Mouse (Mus musculus): ENCODE results near the gene Spock1. TPM values are rescaled to one million over a fixed set of nuclear protein-coding genes. Genes with fewer than 3 reads are reported as not detected.

Gene Spock1
- total and polyA plus RNA-seq, 3 experiments, result not detected

- Histone ChIP-seq H3K4me1 (ENCODE audit: control insufficient read depth in 1 of 2, insufficient read depth in 2 of 2) (no peaks in the 10 kb centered on the region), H3K36me3 (replicated peaks in 1 of 2; ENCODE audit: control insufficient read depth in 1 of 2, insufficient read depth in 1 of 2, low read length in 1 of 2) (no peaks in the 10 kb centered on the region)
- DNase-seq (ENCODE audit: extremely low read depth), result no peak
Observed at GRCm38 (mm10) chr13:57672762-57673161, 235.4 kb downstream of the Spock1 start.

DNA sequence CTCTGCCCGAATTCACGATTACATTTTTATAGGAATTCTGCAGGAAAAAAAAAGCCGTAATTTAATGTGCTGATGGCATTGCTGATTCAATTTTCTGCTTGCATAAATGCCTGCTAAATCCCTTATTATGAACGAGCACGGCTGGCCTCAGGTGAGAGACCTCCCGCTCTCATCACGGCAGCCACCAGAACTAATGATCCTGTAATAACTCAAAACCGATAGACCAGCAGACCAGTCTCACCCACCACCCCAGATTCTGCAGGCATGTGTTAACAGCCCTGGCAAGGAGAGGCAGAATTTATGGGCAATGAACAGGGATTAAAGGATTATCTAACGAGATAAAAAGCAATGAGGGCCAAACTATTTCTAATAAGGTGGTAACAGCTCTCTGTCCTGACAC is 236.2 kb downstream of the Spock1 start:
- DNase-seq (ENCODE audit: extremely low read depth), result no peak
- dilution Hi-C loops (cut with MboI; ENCODE audit: extremely low pct_ligation_motif_present, extremely low pct_unique_long_range_greater_than_20kb, low sequenced_read_pairs), result no loop called here
- H3K4me2 ChIP-seq (ENCODE audit: insufficient read depth, low read depth, poor library complexity, severe bottlenecking), result no peak overlapping the region
- TF ChIP-seq MXI1 (IDR thresholded peaks at IDR 0.05; ENCODE audit: low read depth, low read length) (no peak), POLR2A (IDR thresholded peaks at IDR 0.05; ENCODE audit: low read depth, low read length) (no peak), CHD1 (IDR thresholded peaks at IDR 0.05; ENCODE audit: low read depth, low read length) (no peak), USF2 (conservative IDR thresholded peaks at IDR 0.05; ENCODE audit: low read depth, low read length) (no peak), ETS1 (conservative IDR thresholded peaks at IDR 0.05; ENCODE audit: low read depth, low read length) (no peak), NELFE (IDR thresholded peaks at IDR 0.05; ENCODE audit: low read depth, low read length) (no peak), JUN (IDR thresholded peaks at IDR 0.05; ENCODE audit: insufficient read depth, low read depth, low read length) (no peak), KAT2A (IDR thresholded peaks at IDR 0.05; ENCODE audit: insufficient replicate concordance, low read length) (no peak), ZNF384 (IDR thresholded peaks at IDR 0.05; ENCODE audit: low read depth, low read length) (no peak), TBP (conservative IDR thresholded peaks at IDR 0.05; ENCODE audit: low read depth, low read length) (no peak), CHD2 (IDR thresholded peaks at IDR 0.05; ENCODE audit: low read length) (no peak), MYC (IDR thresholded peaks at IDR 0.05; ENCODE audit: low read depth, low read length) (no peak), MAFK (IDR thresholded peaks at IDR 0.05; ENCODE audit: insufficient replicate concordance, low read length) (no peak), MAZ (IDR thresholded peaks at IDR 0.05; ENCODE audit: low read depth, low read length) (no peak), ZC3H11A (IDR thresholded peaks at IDR 0.05; ENCODE audit: low read depth, low read length) (no peak), USF1 (IDR thresholded peaks at IDR 0.05; ENCODE audit: low read depth, low read length) (no peak), CTCF (conservative IDR thresholded peaks at IDR 0.05 in 1 of 2, IDR thresholded peaks at IDR 0.05 in 1 of 2; ENCODE audit: low read depth in 2 of 2, low read length in 2 of 2) (no peak), MEF2A (IDR thresholded peaks at IDR 0.05; ENCODE audit: borderline replicate concordance, low read depth, low read length) (no peak)
- H3K4me1 ChIP-seq (ENCODE audit: control insufficient read depth in 1 of 2, insufficient read depth in 2 of 2), result no peaks in the 10 kb centered on the region
- H3K9ac ChIP-seq (ENCODE audit: insufficient read depth, low read depth), result no peak overlapping the region
- H3K27ac ChIP-seq (ENCODE audit: insufficient read depth, low read depth), result no peak overlapping the region
- no peak overlapping the region for H3K4me3 ChIP-seq (replicated peaks in 1 of 3; ENCODE audit: low read depth in 2 of 3, low read length in 2 of 3, poor library complexity in 1 of 3)
- H3K27me3 ChIP-seq (replicated peaks), result no peaks in the 10 kb centered on the region
- in situ Hi-C loops (cut with MboI; ENCODE audit: low pct_ligation_motif_present, low pct_unique_long_range_greater_than_20kb, low sequenced_read_pairs), result no loop called here
- H3K36me3 ChIP-seq (replicated peaks in 1 of 2; ENCODE audit: control insufficient read depth in 1 of 2, insufficient read depth in 1 of 2, low read length in 1 of 2), result no peaks in the 10 kb centered on the region
- H3K9me3 ChIP-seq (replicated peaks; ENCODE audit: low read length), result peaks cover 72% of the 10 kb centered on the region
- no peaks in the 10 kb centered on the region for H3K79me2 ChIP-seq (replicated peaks; ENCODE audit: control insufficient read depth, extremely low read depth, insufficient read depth, poor library complexity, severe bottlenecking)

More at GRCm38 (mm10) chr13:57672762-57673161, 235.4 kb downstream of the Spock1 start:
- H3K9ac ChIP-seq (ENCODE audit: insufficient read depth, low read depth), result no peak overlapping the region
- peaks cover 70% of the 10 kb centered on the region for H3K9me3 ChIP-seq (replicated peaks; ENCODE audit: low read length)
- H3K4me3 ChIP-seq (replicated peaks in 1 of 3; ENCODE audit: low read depth in 2 of 3, low read length in 2 of 3, poor library complexity in 1 of 3), result no peak overlapping the region
- dilution Hi-C loops (cut with MboI; ENCODE audit: extremely low pct_ligation_motif_present, extremely low pct_unique_long_range_greater_than_20kb, low sequenced_read_pairs) (no loop called here), in situ Hi-C loops (cut with MboI; ENCODE audit: low pct_ligation_motif_present, low pct_unique_long_range_greater_than_20kb, low sequenced_read_pairs) (no loop called here)
- TF ChIP-seq UBTF (IDR thresholded peaks at IDR 0.05; ENCODE audit: low read depth, low read length) (no peak), USF2 (conservative IDR thresholded peaks at IDR 0.05; ENCODE audit: low read depth, low read length) (no peak), HCFC1 (IDR thresholded peaks at IDR 0.05; ENCODE audit: low read depth, low read length) (no peak), MAX (IDR thresholded peaks at IDR 0.05; ENCODE audit: low read length) (no peak), NRF1 (IDR thresholded peaks at IDR 0.05; ENCODE audit: low read depth, low read length) (no peak), CTCF (conservative IDR thresholded peaks at IDR 0.05 in 1 of 2, IDR thresholded peaks at IDR 0.05 in 1 of 2; ENCODE audit: low read depth in 2 of 2, low read length in 2 of 2) (no peak), ZNF384 (IDR thresholded peaks at IDR 0.05; ENCODE audit: low read depth, low read length) (no peak), RAD21 (IDR thresholded peaks at IDR 0.05; ENCODE audit: low read depth, low read length) (no peak), ETS1 (conservative IDR thresholded peaks at IDR 0.05; ENCODE audit: low read depth, low read length) (no peak), USF1 (IDR thresholded peaks at IDR 0.05; ENCODE audit: low read depth, low read length) (no peak)
- no peak overlapping the region for H3K4me2 ChIP-seq (ENCODE audit: insufficient read depth, low read depth, poor library complexity, severe bottlenecking)
- no peaks in the 10 kb centered on the region for H3K79me2 ChIP-seq (replicated peaks; ENCODE audit: control insufficient read depth, extremely low read depth, insufficient read depth, poor library complexity, severe bottlenecking)
- no peaks in the 10 kb centered on the region for H3K27me3 ChIP-seq (replicated peaks)
- no peak overlapping the region for H3K27ac ChIP-seq (ENCODE audit: insufficient read depth, low read depth)
